Mouse (Mus musculus) lung, embryonic 16.5 days (tissue): ENCODE results near the gene Sdhaf3. TPM values are rescaled to one million over a fixed set of nuclear protein-coding genes. Genes with fewer than 3 reads are reported as not detected.

ENCODE experiments used
- ATAC-seq: fragments of 200-750 bp; cut with Nextera tagmentation; 2 replicates; pipeline ENCODE4 v1.8.0; 2017; ENCODE audit warnings: low read depth, mild to moderate bottlenecking, moderate library complexity
- H3K27ac ChIP-seq: fragments of 300-500 bp; sonication (generic); 2 replicates; pipeline ENCODE4 v1.5.1; 2014; ENCODE audit warnings: mild to moderate bottlenecking, control low read depth, low read length
- H3K27me3 ChIP-seq: fragments of 300-500 bp; sonication (generic); 2 replicates; pipeline ENCODE4 v1.6.1; 2014; ENCODE audit warnings: low read depth, low read length, mixed read lengths; ENCODE audit not compliant: control insufficient read depth, insufficient read depth
- H3K36me3 ChIP-seq: fragments of 300-500 bp; sonication (generic); 2 replicates; pipeline ENCODE4 v1.6.1; 2014; ENCODE audit warnings: low read length; ENCODE audit not compliant: control insufficient read depth, insufficient read depth
- H3K4me1 ChIP-seq: fragments of 300-500 bp; sonication (generic); replicated peaks from 2 replicates; pipeline ENCODE4 v1.6.1; 2014; ENCODE audit warnings: low read length, mixed read lengths; ENCODE audit not compliant: control insufficient read depth, insufficient read depth
- H3K4me2 ChIP-seq: fragments of 300-500 bp; sonication (generic); 2 replicates; pipeline ENCODE4 v1.6.1; 2014; ENCODE audit warnings: low read depth, low read length, control low read depth
- H3K4me3 ChIP-seq: fragments of 300-500 bp; sonication (generic); 2 replicates; pipeline ENCODE4 v1.5.1; 2014; ENCODE audit warnings: mild to moderate bottlenecking, low read length, control low read depth
- H3K9ac ChIP-seq: fragments of 300-500 bp; sonication (generic); 2 replicates; pipeline ENCODE4 v1.6.1; 2014; ENCODE audit warnings: low read length, control low read depth
- H3K9me3 ChIP-seq: fragments of 300-500 bp; sonication (generic); 2 replicates; pipeline ENCODE4 v1.6.1; 2016; ENCODE audit warnings: low read length; ENCODE audit not compliant: control insufficient read depth
- WGBS: fragments of 180-500 bp; shearing (Covaris S2); extraction: QIAGEN DNeasy Blood & Tissue Kit; methylation state at CpG from one replicate; pipeline ENCODE4 v1.1.7; 2014; 5-methylcytosine and 5-hydroxymethylcytosine counted together
- polyA plus RNA-seq: library from polyadenylated mRNA; unstranded; fragments of >200 nt; fragmentation: Nextera tagmentation; extraction: Ambion mirVana; gene quantifications from 2 replicates; pipeline ENCODE4 v1.2.1, GENCODE M21; 2015

The Sdhaf3 gene
- polyA plus RNA-seq, 1 experiment from 2014 or later = 4.4 TPM

- Histone ChIP-seq H3K4me2 (no peak overlapping the region), H3K9ac (no peak overlapping the region), H3K27me3 (no peaks in the 10 kb centered on the region), H3K9me3 (no peaks in the 10 kb centered on the region), H3K4me3 (no peak overlapping the region), H3K27ac (no peak overlapping the region), H3K36me3 (no peaks in the 10 kb centered on the region), H3K4me1 (no peaks in the 10 kb centered on the region)
- ATAC-seq = no peak
- 72% methylated on average over 2 of the region's 2 CpGs for WGBS
These were observed 129.7 kb downstream of the Sdhaf3 start for GRCm38 (mm10) chr6:7085506-7085905.

GRCm38 (mm10) chr6:7092094-7092493 lies 136.3 kb downstream of the Sdhaf3 start:
- no peak overlapping the region for H3K9ac ChIP-seq
- H3K27me3 ChIP-seq = no peaks in the 10 kb centered on the region
- H3K36me3 ChIP-seq = no peaks in the 10 kb centered on the region
- no peak overlapping the region for H3K4me2 ChIP-seq
- no peak for ATAC-seq
- H3K4me1 ChIP-seq = no peaks in the 10 kb centered on the region
- 69% methylated on average over 1 of the region's 1 CpGs for WGBS
- no peak overlapping the region for H3K27ac ChIP-seq
- H3K9me3 ChIP-seq = no peaks in the 10 kb centered on the region
- no peak overlapping the region for H3K4me3 ChIP-seq

Other genes with a start within 250 kb of the Sdhaf3 start
- gene Dlx6, start 92.7 kb upstream of the Sdhaf3 start, polyA plus RNA-seq = not detected in 2 replicates
- gene Dlx5, start 73.9 kb upstream of the Sdhaf3 start, polyA plus RNA-seq = 0.26 and 0.69 TPM in 2 replicates